Mouse (Mus musculus) heart, embryonic 14.5 days (tissue): ENCODE measurements around the gene Rbms3. TPM values are rescaled to one million over a fixed set of nuclear protein-coding genes. Genes with fewer than 3 reads are reported as not detected.

Experiments used
- ATAC-seq: fragments of 200-750 bp; cut with Nextera tagmentation; 2 replicates; pipeline ENCODE4 v1.8.0; 2017; ENCODE audit warnings: low read depth, moderate TSS enrichment; ENCODE audit not compliant: insufficient number of reproducible peaks, insufficient read depth, low FRiP score
- H3K27ac ChIP-seq, 2 experiments: fragments of 200-500 bp in 1 of 2; fragments of 300-500 bp in 1 of 2; sonication (generic) in 1 of 2; replicated peaks in 1 of 2; 2 replicates each; pipeline ENCODE4 v1.5.1; 2012 to 2014; ENCODE audit warnings: low read depth in 2 of 2, low read length in 2 of 2, control low read depth in 1 of 2, mild to moderate bottlenecking in 1 of 2, mixed read lengths in 1 of 2; ENCODE audit not compliant: control insufficient read depth in 1 of 2, insufficient read depth in 1 of 2
- H3K27me3 ChIP-seq: fragments of 300-500 bp; sonication (generic); 2 replicates; pipeline ENCODE4 v1.6.1; 2014; ENCODE audit warnings: mild to moderate bottlenecking, low read length, control low read depth; ENCODE audit not compliant: control insufficient read depth, insufficient read depth
- H3K36me3 ChIP-seq: fragments of 300-500 bp; sonication (generic); 2 replicates; pipeline ENCODE4 v1.6.1; 2014; ENCODE audit warnings: mild to moderate bottlenecking, control low read depth, low read length, mixed read lengths; ENCODE audit not compliant: control insufficient read depth, insufficient read depth
- H3K4me1 ChIP-seq, 2 experiments: fragments of 200-500 bp in 1 of 2; fragments of 300-500 bp in 1 of 2; sonication (generic) in 1 of 2; 2 replicates each; pipeline ENCODE4 v1.6.1; 2012 to 2014; ENCODE audit warnings: low read length in 2 of 2, control low read depth in 1 of 2, mixed read lengths in 1 of 2; ENCODE audit not compliant: control insufficient read depth in 2 of 2, insufficient read depth in 2 of 2
- H3K4me2 ChIP-seq: fragments of 300-500 bp; sonication (generic); 2 replicates; pipeline ENCODE4 v1.6.1; 2014; ENCODE audit warnings: mild to moderate bottlenecking, low read length
- H3K4me3 ChIP-seq, 2 experiments: fragments of 200-500 bp in 1 of 2; fragments of 300-500 bp in 1 of 2; sonication (generic) in 1 of 2; 2 replicates each; pipeline ENCODE4 v1.5.1; 2012 to 2014; ENCODE audit warnings: low read length in 2 of 2, mild to moderate bottlenecking in 2 of 2, control low read depth in 1 of 2, low read depth in 1 of 2, moderate library complexity in 1 of 2; ENCODE audit not compliant: control insufficient read depth in 1 of 2, insufficient read depth in 1 of 2
- H3K9ac ChIP-seq: fragments of 300-500 bp; sonication (generic); 2 replicates; pipeline ENCODE4 v1.6.1; 2014; ENCODE audit warnings: mild to moderate bottlenecking, low read length
- H3K9me3 ChIP-seq: fragments of 300-500 bp; sonication (generic); 2 replicates; pipeline ENCODE4 v1.6.1; 2016; ENCODE audit warnings: low read length, control low read depth; ENCODE audit not compliant: control insufficient read depth
- WGBS: fragments of 180-500 bp; shearing (Covaris S2); extraction: QIAGEN DNeasy Blood & Tissue Kit; methylation state at CpG from one replicate; pipeline ENCODE4 v1.1.7; 2014; 5-methylcytosine and 5-hydroxymethylcytosine counted together
- polyA plus RNA-seq: library from polyadenylated mRNA; unstranded; fragments of >200 nt; fragmentation: Nextera tagmentation; extraction: Ambion mirVana; gene quantifications from 2 replicates; pipeline ENCODE4 v1.2.1, GENCODE M21; 2014

Gene Rbms3
- polyA plus RNA-seq, 1 experiment from 2014 or later, result 39.4 TPM

- H3K4me2 ChIP-seq, result peak overlapping the region; percentile 14
- peaks cover 2 to 9% of the 10 kb centered on the region in 2 experiments; a peak in 2 of 4 replicates for H3K4me1 ChIP-seq
- peak; percentile 73; the same call in 1 of the 2 replicates for ATAC-seq
- no peak overlapping the region for H3K9ac ChIP-seq
- no peaks in the 10 kb centered on the region for H3K27me3 ChIP-seq
- no peak overlapping the region for H3K4me3 ChIP-seq
- no peak overlapping the region for H3K27ac ChIP-seq
- 38% methylated on average over 18 of the region's 18 CpGs for WGBS
- H3K36me3 ChIP-seq, result no peaks in the 10 kb centered on the region
- H3K9me3 ChIP-seq, result no peaks in the 10 kb centered on the region
Measured at GRCm38 (mm10) chr9:117393626-117394525, 235.8 kb downstream of the Rbms3 start.

DNA sequence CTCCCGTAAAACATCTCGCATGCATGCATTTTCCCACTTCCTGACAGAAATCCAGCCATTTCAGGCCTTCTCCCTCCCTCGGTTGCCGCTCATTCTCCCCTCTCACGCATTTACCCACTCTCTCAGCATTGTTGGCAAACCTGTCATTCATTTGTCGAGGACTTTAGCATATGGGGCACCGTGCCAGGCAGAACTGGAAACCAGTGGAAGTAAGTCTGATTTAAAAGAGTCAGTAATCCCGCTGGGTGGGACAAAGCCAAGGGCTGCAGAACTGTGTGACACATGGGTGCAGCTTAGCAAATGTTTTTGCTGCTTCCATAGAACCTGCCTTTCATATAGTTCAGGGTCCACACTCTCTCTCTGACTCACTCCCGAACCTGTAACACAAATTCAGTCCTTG lies 241.7 kb downstream of the Rbms3 start:
- Histone ChIP-seq H3K27ac (no peak overlapping the region), H3K4me3 (no peak overlapping the region), H3K4me1 (no peaks in the 10 kb centered on the region), H3K4me2 (no peak overlapping the region), H3K36me3 (no peaks in the 10 kb centered on the region), H3K9ac (no peak overlapping the region), H3K9me3 (no peaks in the 10 kb centered on the region), H3K27me3 (no peaks in the 10 kb centered on the region)
- 81% methylated on average over 9 of the region's 9 CpGs for WGBS
- no peak for ATAC-seq

DNA sequence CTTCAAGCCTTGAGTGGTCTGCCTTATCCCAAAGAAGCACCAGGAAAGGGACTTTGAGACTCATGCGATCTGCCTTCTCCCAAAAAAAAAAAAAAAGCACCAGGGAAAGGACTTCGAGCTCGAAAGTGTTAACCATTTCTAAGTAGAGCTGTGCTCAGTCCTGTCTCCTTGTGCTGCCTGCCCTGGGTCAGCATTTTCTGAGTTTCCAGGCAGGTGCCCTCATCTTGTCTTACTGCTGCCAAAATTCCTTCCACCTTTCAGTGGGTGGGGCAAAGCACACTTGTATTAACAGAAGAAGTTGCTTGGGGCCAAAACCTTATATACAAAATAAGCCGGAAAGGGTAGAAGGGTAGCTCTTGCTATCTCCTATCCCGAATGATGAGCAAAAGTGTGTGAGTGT lies 248.8 kb downstream of the Rbms3 start:
- WGBS, result 78% methylated on average over 5 of the region's 5 CpGs
- Histone ChIP-seq H3K4me1 (no peaks in the 10 kb centered on the region; a peak in 1 of 4 replicates), H3K27me3 (no peaks in the 10 kb centered on the region), H3K27ac (no peak overlapping the region), H3K4me3 (no peak overlapping the region), H3K36me3 (no peaks in the 10 kb centered on the region), H3K9me3 (no peaks in the 10 kb centered on the region), H3K9ac (no peak overlapping the region), H3K4me2 (no peak overlapping the region)
- ATAC-seq, result no peak

DNA sequence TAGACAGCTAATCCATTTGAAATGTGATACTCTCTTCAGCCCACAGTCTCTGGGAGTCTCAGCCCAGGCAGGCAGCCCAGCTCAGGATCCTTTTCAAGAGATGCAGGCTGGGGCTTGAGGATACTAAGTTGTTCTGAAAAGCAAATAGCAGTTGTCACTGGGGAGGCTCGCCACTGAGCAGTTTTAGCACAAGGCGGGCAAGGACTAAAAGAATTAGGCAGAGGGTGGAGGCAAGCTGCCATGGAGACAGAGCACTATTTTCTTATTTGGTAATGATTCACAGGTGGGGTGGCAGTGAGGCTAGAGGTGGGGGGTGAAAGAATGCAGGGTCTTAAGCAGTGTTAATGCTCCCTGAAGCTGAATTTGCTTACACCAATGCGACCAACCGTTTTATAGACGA lies 249.6 kb downstream of the Rbms3 start:
- H3K27me3 ChIP-seq, result no peaks in the 10 kb centered on the region
- no peaks in the 10 kb centered on the region; a peak in 1 of 4 replicates for H3K4me1 ChIP-seq
- no peak overlapping the region for H3K27ac ChIP-seq
- H3K4me3 ChIP-seq, result no peak overlapping the region
- no peaks in the 10 kb centered on the region for H3K9me3 ChIP-seq
- H3K4me2 ChIP-seq, result no peak overlapping the region
- no peak overlapping the region for H3K9ac ChIP-seq
- 48% methylated on average over 5 of the region's 5 CpGs for WGBS
- H3K36me3 ChIP-seq, result no peaks in the 10 kb centered on the region
- no peak for ATAC-seq

- H3K4me3 ChIP-seq, result no peak overlapping the region
- no peak overlapping the region for H3K4me2 ChIP-seq
- no peaks in the 10 kb centered on the region; a peak in 1 of 4 replicates for H3K4me1 ChIP-seq
- H3K27me3 ChIP-seq, result no peaks in the 10 kb centered on the region
- H3K9me3 ChIP-seq, result no peaks in the 10 kb centered on the region
- H3K27ac ChIP-seq, result no peak overlapping the region
- H3K9ac ChIP-seq, result no peak overlapping the region
- ATAC-seq, result no peak
- 76% methylated on average over 16 of the region's 16 CpGs for WGBS
- H3K36me3 ChIP-seq, result no peaks in the 10 kb centered on the region
Measured at GRCm38 (mm10) chr9:117379448-117379983, 250.2 kb downstream of the Rbms3 start.

- Histone ChIP-seq H3K4me1 (peaks cover 0 to 2% of the 10 kb centered on the region in 2 experiments; a peak in 2 of 4 replicates), H3K4me3 (no peak overlapping the region), H3K36me3 (no peaks in the 10 kb centered on the region), H3K9me3 (no peaks in the 10 kb centered on the region), H3K9ac (no peak overlapping the region), H3K27me3 (no peaks in the 10 kb centered on the region), H3K27ac (no peak overlapping the region), H3K4me2 (no peak overlapping the region)
- 74% methylated on average over 9 of the region's 9 CpGs for WGBS
- ATAC-seq, result no peak
Measured at GRCm38 (mm10) chr9:117378131-117378890, 251.4 kb downstream of the Rbms3 start.

DNA sequence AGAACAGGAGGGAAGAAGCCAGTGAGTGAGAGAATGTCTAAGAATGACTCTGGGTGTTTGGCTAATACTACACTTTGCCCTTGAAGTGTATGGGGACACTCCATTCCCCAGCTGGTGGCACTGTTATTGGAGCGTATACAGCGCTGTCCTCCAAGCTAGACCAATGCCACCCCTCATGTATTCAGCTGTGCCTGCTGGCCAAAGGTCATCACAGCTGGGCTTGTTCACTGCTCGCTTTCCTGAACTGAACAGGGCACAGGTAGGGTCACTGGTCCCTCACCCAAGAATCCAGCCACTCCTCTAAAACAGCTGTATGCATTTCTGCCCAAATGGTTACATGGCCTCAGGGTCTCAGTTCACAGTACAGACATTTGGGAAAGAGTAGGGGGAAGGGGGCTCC lies 253.9 kb downstream of the Rbms3 start:
- Histone ChIP-seq H3K4me3 (no peak overlapping the region), H3K27me3 (no peaks in the 10 kb centered on the region), H3K4me1 (peaks cover 0 to 4% of the 10 kb centered on the region in 2 experiments; a peak in 2 of 4 replicates), H3K9ac (no peak overlapping the region), H3K9me3 (no peaks in the 10 kb centered on the region), H3K36me3 (no peaks in the 10 kb centered on the region), H3K27ac (no peak overlapping the region), H3K4me2 (no peak overlapping the region)
- WGBS, result 96% methylated on average over 3 of the region's 3 CpGs
- ATAC-seq, result no peak
